Mouse (Mus musculus) natural killer cell, adult 2 months (primary cell): ENCODE measurements around the gene Stat5b.

ENCODE experiments used
- DNase-seq, 2 experiments: peaks; one replicate each; pipeline ENCODE4 v3.0.0; 2022; ENCODE audit warnings: low spot score in 2 of 2

The Stat5b gene

GRCm38 (mm10) chr11:100770646-100771408 is 79.7 kb downstream of the Stat5b start, which contains the start of gene Ghdc:
TSS of gene Ghdc (minus strand) at chr11:100770957.
- DNase-seq = peak; percentile 61 to 72

- no peak for DNase-seq
Measured at GRCm38 (mm10) chr11:100769980-100770379, 80.5 kb downstream of the Stat5b start.

- no peak for DNase-seq
Measured at GRCm38 (mm10) chr11:100767871-100768270, 82.7 kb downstream of the Stat5b start.

GRCm38 (mm10) chr11:100766726-100767125 is 83.8 kb downstream of the Stat5b start:
- no peak for DNase-seq

- DNase-seq = no peak
Measured at GRCm38 (mm10) chr11:100762831-100763230, 87.7 kb downstream of the Stat5b start, which contains the start of gene Hcrt. TSS of gene Hcrt (minus strand) at chr11:100762931.

GRCm38 (mm10) chr11:100761547-100762045 is 88.9 kb downstream of the Stat5b start:
- peak; percentile 81 to 87 for DNase-seq

- peak; percentile 73 to 88 for DNase-seq
Measured at GRCm38 (mm10) chr11:100759611-100760233, 90.8 kb downstream of the Stat5b start, which contains the start of gene Kcnh4. TSS of gene Kcnh4 (minus strand) at chr11:100759942.

GRCm38 (mm10) chr11:100758707-100759610 is 91.6 kb downstream of the Stat5b start:
- peak in 1 of 2 experiments; percentile 60 for DNase-seq

GRCm38 (mm10) chr11:100757566-100757965 is 93.0 kb downstream of the Stat5b start:
- peak; percentile 25 to 46 for DNase-seq

GRCm38 (mm10) chr11:100756476-100756875 is 94.0 kb downstream of the Stat5b start:
- DNase-seq = no peak

- no peak for DNase-seq
Measured at GRCm38 (mm10) chr11:100754693-100755057, 95.8 kb downstream of the Stat5b start.

GRCm38 (mm10) chr11:100754021-100754692 is 96.4 kb downstream of the Stat5b start:
- no peak for DNase-seq

GRCm38 (mm10) chr11:100752294-100752693 is 98.2 kb downstream of the Stat5b start:
- no peak for DNase-seq

- no peak for DNase-seq
Measured at GRCm38 (mm10) chr11:100750127-100750526, 100.4 kb downstream of the Stat5b start.

- no peak for DNase-seq
Measured at GRCm38 (mm10) chr11:100749469-100749868, 101.1 kb downstream of the Stat5b start.

- DNase-seq = no peak
Measured at GRCm38 (mm10) chr11:100748620-100749019, 101.9 kb downstream of the Stat5b start.

GRCm38 (mm10) chr11:100747114-100747513 is 103.4 kb downstream of the Stat5b start:
- no peak for DNase-seq

- no peak for DNase-seq
Measured at GRCm38 (mm10) chr11:100746546-100746945, 104.0 kb downstream of the Stat5b start.

GRCm38 (mm10) chr11:100745085-100745484 is 105.4 kb downstream of the Stat5b start:
- peak; percentile 30 to 65 for DNase-seq

GRCm38 (mm10) chr11:100741348-100741747 is 109.2 kb downstream of the Stat5b start:
- DNase-seq = no peak

GRCm38 (mm10) chr11:100738749-100739148 is 111.8 kb downstream of the Stat5b start:
- DNase-seq = no peak
